8 mouse cellular contexts compared by ENCODE assay signal in the genomic region with DNA sequence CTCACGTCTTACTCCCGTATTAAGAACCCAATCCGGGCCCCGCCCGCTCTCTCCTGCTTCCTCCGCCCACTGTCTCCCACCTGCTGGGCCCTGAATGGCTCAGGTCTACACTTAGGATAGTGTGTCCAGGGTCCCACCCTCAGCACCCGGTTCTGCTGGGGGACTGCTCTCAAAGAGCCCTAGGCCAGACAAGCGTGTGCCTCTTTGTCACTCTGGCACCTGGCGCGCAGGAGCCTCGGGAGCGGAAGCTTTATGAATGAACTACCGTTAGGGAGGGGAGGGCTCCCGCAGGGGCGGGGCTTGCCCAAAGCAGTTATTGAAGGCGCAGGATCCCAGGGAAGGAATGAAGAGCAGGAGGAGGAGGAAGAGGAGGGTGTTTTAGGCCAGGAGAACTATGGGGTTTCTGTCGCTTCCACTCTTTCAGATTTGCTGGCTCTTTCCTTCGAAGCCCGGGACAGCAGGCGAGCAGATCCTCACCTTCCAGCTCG. TPM values are rescaled to one million over a fixed set of nuclear protein-coding genes. Genes with fewer than 3 reads are reported as not detected.
DNase-seq lines count a peak whose midpoint lies in the region; ATAC-seq and TF ChIP-seq lines count a peak whose summit lies in the region.

No protein-coding gene starts in this region.

- H3K27ac ChIP-seq in bone marrow, adult 2 months (ENCODE audit: control insufficient read depth, insufficient read depth, low read depth, low read length, poor library complexity) = peak overlapping the region; percentile 3; the same call in 1 of the 2 replicates
- H3K27ac ChIP-seq in embryonic facial prominence, embryonic 15.5 days (replicated peaks) = peak overlapping the region; percentile 98
- H3K27ac ChIP-seq in heart, embryonic 16.5 days (ENCODE audit: low read length) = peak overlapping the region; percentile 96
- peak overlapping the region; percentile 86 for H3K27ac ChIP-seq in neural tube, embryonic 14.5 days (ENCODE audit: low read depth, low read length)
- H3K27ac ChIP-seq in testis, adult 2 months (ENCODE audit: control insufficient read depth, insufficient read depth, low read depth, low read length) = peak overlapping the region; percentile 94

- H3K4me1 ChIP-seq in bone marrow, adult 2 months (ENCODE audit: control insufficient read depth, insufficient read depth, low read length) = no peaks in the 10 kb centered on the region; the same call in 1 of the 2 replicates
- H3K4me1 ChIP-seq in embryonic facial prominence, embryonic 15.5 days = peaks cover 18% of the 10 kb centered on the region
- H3K4me1 ChIP-seq in heart, embryonic 16.5 days (ENCODE audit: control insufficient read depth, insufficient read depth, low read length) = peaks cover 8% of the 10 kb centered on the region
- peaks cover 16% of the 10 kb centered on the region for H3K4me1 ChIP-seq in neural tube, embryonic 14.5 days (ENCODE audit: control insufficient read depth, insufficient read depth, low read length)
- H3K4me1 ChIP-seq in testis, adult 2 months (ENCODE audit: control insufficient read depth, insufficient read depth, low read length) = peaks cover 22% of the 10 kb centered on the region

- peak; percentile 48; the same call in 1 of the 2 replicates for TF ChIP-seq POLR2A in bone marrow, adult 2 months (IDR thresholded peaks at IDR 0.05; ENCODE audit: borderline replicate concordance, control insufficient read depth, low read depth, low read length)
- no peak; the same call in 1 of the 2 replicates for TF ChIP-seq POLR2A in testis, adult 2 months (IDR thresholded peaks at IDR 0.05; ENCODE audit: control insufficient read depth, low read depth, low read length)

- H3K4me3 ChIP-seq in bone marrow, adult 2 months (replicated peaks; ENCODE audit: control insufficient read depth, low read depth, low read length) = peak overlapping the region; percentile 69
- peak overlapping the region; percentile 90 for H3K4me3 ChIP-seq in embryonic facial prominence, embryonic 15.5 days (replicated peaks)
- H3K4me3 ChIP-seq in heart, embryonic 16.5 days (ENCODE audit: low read length) = peak overlapping the region; percentile 97
- H3K4me3 ChIP-seq in neural tube, embryonic 14.5 days (ENCODE audit: low read depth, low read length) = peak overlapping the region; percentile 66
- H3K4me3 ChIP-seq in testis, adult 2 months (ENCODE audit: control insufficient read depth, low read depth, low read length) = peak overlapping the region; percentile 92

- ATAC-seq in embryonic facial prominence, embryonic 15.5 days (ENCODE audit: insufficient number of reproducible peaks, low FRiP score, low TSS enrichment, low read depth) = peak; percentile 45; the same call in 1 of the 2 replicates
- peak; percentile 37 for ATAC-seq in heart, embryonic 16.5 days (replicated peaks; ENCODE audit: extremely low read depth, insufficient read depth, low FRiP score)
- peak; percentile 52 for ATAC-seq in neural tube, embryonic 14.5 days (ENCODE audit: low read depth)

- peak; percentile 74 for DNase-seq in CD4-positive, CD25-positive, alpha-beta regulatory T cell, adult 2 months (ENCODE audit: low read depth, low spot score)
- peak; percentile 73 to 84 for DNase-seq in kidney, postnatal 4 days
- peak; percentile 70 to 72 for DNase-seq in lung, adult 18-20 months

- peaks cover 42% of the 10 kb centered on the region for H3K36me3 ChIP-seq in embryonic facial prominence, embryonic 15.5 days
- H3K36me3 ChIP-seq in heart, embryonic 16.5 days (ENCODE audit: control insufficient read depth, insufficient read depth) = peaks cover 36% of the 10 kb centered on the region
- peaks cover 18% of the 10 kb centered on the region; the same call in 1 of the 2 replicates for H3K36me3 ChIP-seq in neural tube, embryonic 14.5 days (ENCODE audit: control insufficient read depth, insufficient read depth, low read length)
- peaks cover 3% of the 10 kb centered on the region; the same call in 1 of the 2 replicates for H3K36me3 ChIP-seq in testis, adult 2 months (ENCODE audit: control insufficient read depth, insufficient read depth, low read length)

- peak overlapping the region; percentile 77 for H3K4me2 ChIP-seq in embryonic facial prominence, embryonic 15.5 days (replicated peaks)
- H3K4me2 ChIP-seq in heart, embryonic 16.5 days (ENCODE audit: low read depth, low read length) = peak overlapping the region; percentile 97
- peak overlapping the region; percentile 96 for H3K4me2 ChIP-seq in neural tube, embryonic 14.5 days (ENCODE audit: low read depth, low read length)

- peak overlapping the region; percentile 97 for H3K9ac ChIP-seq in embryonic facial prominence, embryonic 15.5 days
- peak overlapping the region; percentile 97 for H3K9ac ChIP-seq in heart, embryonic 16.5 days (ENCODE audit: low read length)
- H3K9ac ChIP-seq in neural tube, embryonic 14.5 days (replicated peaks; ENCODE audit: low read depth, low read length) = peak overlapping the region; percentile 75

- WGBS in bone marrow, adult 2 months = 2% methylated on average over 21 of the region's 21 CpGs
- WGBS in embryonic facial prominence, embryonic 15.5 days = 0% methylated on average over 21 of the region's 21 CpGs
- under 1% methylated on average over 21 of the region's 21 CpGs for WGBS in heart, embryonic 16.5 days
- WGBS in neural tube, embryonic 14.5 days = under 1% methylated on average over 21 of the region's 21 CpGs

- H3K9me3 ChIP-seq in embryonic facial prominence, embryonic 15.5 days (replicated peaks) = no peaks in the 10 kb centered on the region
- H3K9me3 ChIP-seq in heart, embryonic 16.5 days (replicated peaks; ENCODE audit: control insufficient read depth, low read length) = no peaks in the 10 kb centered on the region
- H3K9me3 ChIP-seq in neural tube, embryonic 14.5 days (ENCODE audit: control insufficient read depth, low read length) = no peaks in the 10 kb centered on the region

- TF ChIP-seq CTCF in bone marrow, adult 2 months (IDR thresholded peaks at IDR 0.05; ENCODE audit: control insufficient read depth, insufficient read depth, low read length) = no peak
- no peak for TF ChIP-seq CTCF in testis, adult 2 months (IDR thresholded peaks at IDR 0.05; ENCODE audit: control insufficient read depth, insufficient read depth, insufficient replicate concordance, low read depth, low read length)

- H3K27me3 ChIP-seq in embryonic facial prominence, embryonic 15.5 days = no peaks in the 10 kb centered on the region
- no peaks in the 10 kb centered on the region for H3K27me3 ChIP-seq in heart, embryonic 16.5 days (ENCODE audit: control insufficient read depth, insufficient read depth, low read length)
- no peaks in the 10 kb centered on the region for H3K27me3 ChIP-seq in neural tube, embryonic 14.5 days (ENCODE audit: control insufficient read depth, insufficient read depth, low read length)
- no peaks in the 10 kb centered on the region for H3K27me3 ChIP-seq in testis, adult 2 months (ENCODE audit: control insufficient read depth, insufficient read depth, low read length)

RNA-seq across cellular contexts. Expression of a gene that starts 21.2 kb away (rescaled TPM):
- polyA plus RNA-seq in bone marrow, adult 2 months (2011; ENCODE audit: insufficient read depth, insufficient read length, low replicate concordance, missing spikeins) = 4.2 and 7.9 TPM in 2 replicates
- polyA plus RNA-seq in embryonic facial prominence, embryonic 15.5 days (2015; fragmentation: Nextera tagmentation; extraction: Ambion mirVana) = 21.2 and 22.2 TPM in 2 replicates
- 14.7 and 15.0 TPM in 2 replicates for polyA plus RNA-seq in heart, embryonic 16.5 days (2015; fragmentation: Nextera tagmentation; extraction: Ambion mirVana)
- 11.3 and 13.0 TPM in 2 replicates for polyA plus RNA-seq in neural tube, embryonic 14.5 days (2014; fragmentation: Nextera tagmentation; extraction: Ambion mirVana)
- 75.9 and 80.8 TPM in 2 replicates for polyA plus RNA-seq in testis, adult 2 months (2012; rRNA removed)

RNA-seq across cellular contexts. Expression of a gene that starts 33.1 kb away (rescaled TPM):
- polyA plus RNA-seq in bone marrow, adult 2 months (2011; ENCODE audit: insufficient read depth, insufficient read length, low replicate concordance, missing spikeins) = 1.3 and 1.6 TPM in 2 replicates
- 8.8 and 8.9 TPM in 2 replicates for polyA plus RNA-seq in embryonic facial prominence, embryonic 15.5 days (2015; fragmentation: Nextera tagmentation; extraction: Ambion mirVana)
- polyA plus RNA-seq in heart, embryonic 16.5 days (2015; fragmentation: Nextera tagmentation; extraction: Ambion mirVana) = 6.1 and 7.0 TPM in 2 replicates
- 13.9 and 15.0 TPM in 2 replicates for polyA plus RNA-seq in neural tube, embryonic 14.5 days (2014; fragmentation: Nextera tagmentation; extraction: Ambion mirVana)
- polyA plus RNA-seq in testis, adult 2 months (2012; rRNA removed) = 1.1 and 1.4 TPM in 2 replicates

RNA-seq across cellular contexts. Expression of a gene that starts 36.0 kb away (rescaled TPM):
- polyA plus RNA-seq in bone marrow, adult 2 months (2011; ENCODE audit: insufficient read depth, insufficient read length, low replicate concordance, missing spikeins) = 4.1 and 4.2 TPM in 2 replicates
- 0.16 and 0.25 TPM in 2 replicates for polyA plus RNA-seq in embryonic facial prominence, embryonic 15.5 days (2015; fragmentation: Nextera tagmentation; extraction: Ambion mirVana)
- polyA plus RNA-seq in heart, embryonic 16.5 days (2015; fragmentation: Nextera tagmentation; extraction: Ambion mirVana) = 0.07 and 0.35 TPM in 2 replicates
- 0.12 and 0.17 TPM in 2 replicates for polyA plus RNA-seq in neural tube, embryonic 14.5 days (2014; fragmentation: Nextera tagmentation; extraction: Ambion mirVana)
- 0.09 and 0.11 TPM in 2 replicates for polyA plus RNA-seq in testis, adult 2 months (2012; rRNA removed)

RNA-seq across cellular contexts. Expression of a gene that starts 54.4 kb away (rescaled TPM):
- 3.8 and 14.4 TPM in 2 replicates for polyA plus RNA-seq in bone marrow, adult 2 months (2011; ENCODE audit: insufficient read depth, insufficient read length, low replicate concordance, missing spikeins)
- 115 and 121 TPM in 2 replicates for polyA plus RNA-seq in embryonic facial prominence, embryonic 15.5 days (2015; fragmentation: Nextera tagmentation; extraction: Ambion mirVana)
- polyA plus RNA-seq in heart, embryonic 16.5 days (2015; fragmentation: Nextera tagmentation; extraction: Ambion mirVana) = 83.4 TPM in 2 replicates
- 622 and 695 TPM in 2 replicates for polyA plus RNA-seq in neural tube, embryonic 14.5 days (2014; fragmentation: Nextera tagmentation; extraction: Ambion mirVana)
- polyA plus RNA-seq in testis, adult 2 months (2012; rRNA removed) = 22.6 and 25.8 TPM in 2 replicates

RNA-seq across cellular contexts. Expression of a gene that starts 55.5 kb away (rescaled TPM):
- 1.4 and 2.8 TPM in 2 replicates for polyA plus RNA-seq in bone marrow, adult 2 months (2011; ENCODE audit: insufficient read depth, insufficient read length, low replicate concordance, missing spikeins)
- polyA plus RNA-seq in embryonic facial prominence, embryonic 15.5 days (2015; fragmentation: Nextera tagmentation; extraction: Ambion mirVana) = 10.8 and 12.1 TPM in 2 replicates
- polyA plus RNA-seq in heart, embryonic 16.5 days (2015; fragmentation: Nextera tagmentation; extraction: Ambion mirVana) = 10.9 and 11.1 TPM in 2 replicates
- polyA plus RNA-seq in neural tube, embryonic 14.5 days (2014; fragmentation: Nextera tagmentation; extraction: Ambion mirVana) = 20.9 and 21.4 TPM in 2 replicates
- polyA plus RNA-seq in testis, adult 2 months (2012; rRNA removed) = 2.8 and 3.0 TPM in 2 replicates

Comparison
In these comparisons a context has a peak if more than half of its experiments do, and no peak if none do; other contexts are left out.
1. Peak in every context shown above with its lines: DNase-seq, ATAC-seq, H3K4me3 ChIP-seq and H3K27ac ChIP-seq.
2. H3K27ac ChIP-seq: peak in every context shown above with its lines; median percentile 98 in embryonic facial prominence, embryonic 15.5 days; 96 in heart, embryonic 16.5 days; 94 in testis, adult 2 months; 86 in neural tube, embryonic 14.5 days; 3 in bone marrow, adult 2 months.